Mouse (Mus musculus): ENCODE measurements around the gene Il2rb. TPM values are rescaled to one million over a fixed set of nuclear protein-coding genes. Genes with fewer than 3 reads are reported as not detected.

Gene Il2rb
- total RNA-seq, 2 experiments from 2014 or later = 0.07 TPM; not detected in 1

DNA sequence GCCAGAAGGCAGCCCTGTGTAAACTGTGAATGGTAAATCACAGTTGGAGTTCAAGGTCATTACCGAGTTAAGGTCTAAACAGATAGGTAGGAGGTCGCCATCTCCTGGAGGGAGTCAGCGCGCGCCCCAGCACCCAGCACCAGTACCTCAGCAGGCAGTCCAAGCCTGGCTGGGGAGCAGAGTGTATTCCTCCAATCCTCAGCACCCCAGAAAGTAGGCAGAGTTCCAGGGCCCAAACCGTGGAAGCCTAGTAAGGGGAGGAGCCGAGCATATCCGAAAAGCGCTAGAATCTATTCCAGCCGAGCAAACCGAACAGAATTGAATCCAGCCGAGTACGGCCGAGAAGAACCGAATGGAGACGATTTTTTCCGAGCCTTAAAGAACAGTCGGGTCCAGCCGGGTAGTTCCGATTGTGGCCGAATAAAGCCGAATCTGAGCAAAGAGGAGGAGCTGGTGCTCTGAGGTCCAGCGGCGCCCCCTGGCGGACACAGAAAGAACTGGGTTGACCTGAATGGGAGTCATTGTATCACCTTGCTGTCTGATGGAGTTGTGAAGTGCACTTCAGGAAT lies 36.9 kb upstream of the Il2rb start:
- peak; percentile 84 for TF ChIP-seq CTCF (IDR thresholded peaks at IDR 0.05)
- DNase-seq (ENCODE audit: extremely low spot score in 1 of 2, low spot score in 2 of 2) = peak; percentile 99 to 100
- Histone ChIP-seq H3K4me3 (peak overlapping the region; percentile 34), H3K27ac (peak overlapping the region; percentile 79)
- intact Hi-C loops (cut with DNase I) = loop anchor here (1.0 kb wide), 2 partner anchors 18 to 84 kb away; no protein-coding TSS in a partner anchor

GRCm38 (mm10) chr15:78531451-78531720 lies 36.3 kb upstream of the Il2rb start:
- H3K4me3 ChIP-seq = no peak overlapping the region
- peak overlapping the region; percentile 79 for H3K27ac ChIP-seq
- intact Hi-C loops (cut with DNase I) = no loop called here
- DNase-seq (ENCODE audit: extremely low spot score in 1 of 2, low spot score in 2 of 2) = no peak
- no peak for TF ChIP-seq CTCF (IDR thresholded peaks at IDR 0.05)

DNA sequence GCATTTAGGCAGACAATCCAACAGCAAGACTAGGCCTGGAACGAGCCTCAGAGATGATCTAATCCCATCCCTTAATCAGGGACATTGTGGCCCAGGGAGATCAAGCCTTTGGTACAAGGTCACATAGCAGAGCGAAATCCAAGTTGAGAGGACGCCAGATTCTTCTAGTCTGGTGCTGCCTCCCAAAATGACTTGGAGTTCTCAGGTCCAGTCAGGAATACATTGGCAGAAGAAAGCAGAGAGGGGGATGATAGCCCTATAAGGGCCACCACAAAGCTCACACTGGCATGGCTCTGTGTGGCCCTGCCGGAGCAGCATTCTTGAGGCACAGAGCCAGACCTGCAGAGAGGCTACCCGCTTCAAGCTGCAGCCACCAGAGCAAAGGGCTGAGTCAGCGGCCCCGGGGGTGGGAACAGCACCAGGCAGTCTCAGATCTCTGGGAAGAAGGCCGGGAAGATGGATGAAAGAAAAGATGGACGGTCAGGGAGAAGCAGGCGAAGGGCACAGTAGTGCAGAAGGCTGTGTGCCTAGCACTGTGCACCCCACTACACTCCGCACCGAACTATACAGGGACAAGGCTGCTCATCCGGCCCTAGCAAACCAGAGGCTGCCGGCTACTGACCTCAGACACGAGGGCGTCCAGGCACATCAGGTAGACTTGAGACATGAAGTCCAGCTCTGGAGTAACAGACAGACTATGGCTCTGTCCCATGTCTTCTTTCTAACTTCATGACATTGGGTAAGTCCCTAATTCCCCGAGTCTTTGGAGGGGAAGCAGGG lies 35.8 kb upstream of the Il2rb start, which contains the start of gene C1qtnf6:
Gene C1qtnf6 (minus strand): TSS at position 746 of the 780 bp plus-strand sequence.
- peak within 1 kb of the TSS; percentile 79 for H3K27ac ChIP-seq
- DNase-seq (ENCODE audit: extremely low spot score in 1 of 2, low spot score in 2 of 2) = no peak
- no peak for TF ChIP-seq CTCF (IDR thresholded peaks at IDR 0.05)
- H3K4me3 ChIP-seq = peak within 1 kb of the TSS; percentile 34
- intact Hi-C loops (cut with DNase I) = no loop called here

- H3K27ac ChIP-seq = peak overlapping the region; percentile 71
- H3K4me3 ChIP-seq = no peak overlapping the region
- DNase-seq (ENCODE audit: extremely low spot score in 1 of 2, low spot score in 2 of 2) = no peak
- intact Hi-C loops (cut with DNase I) = no loop called here
- TF ChIP-seq CTCF (IDR thresholded peaks at IDR 0.05) = no peak
Measured at GRCm38 (mm10) chr15:78530141-78530540, 35.1 kb upstream of the Il2rb start.

DNA sequence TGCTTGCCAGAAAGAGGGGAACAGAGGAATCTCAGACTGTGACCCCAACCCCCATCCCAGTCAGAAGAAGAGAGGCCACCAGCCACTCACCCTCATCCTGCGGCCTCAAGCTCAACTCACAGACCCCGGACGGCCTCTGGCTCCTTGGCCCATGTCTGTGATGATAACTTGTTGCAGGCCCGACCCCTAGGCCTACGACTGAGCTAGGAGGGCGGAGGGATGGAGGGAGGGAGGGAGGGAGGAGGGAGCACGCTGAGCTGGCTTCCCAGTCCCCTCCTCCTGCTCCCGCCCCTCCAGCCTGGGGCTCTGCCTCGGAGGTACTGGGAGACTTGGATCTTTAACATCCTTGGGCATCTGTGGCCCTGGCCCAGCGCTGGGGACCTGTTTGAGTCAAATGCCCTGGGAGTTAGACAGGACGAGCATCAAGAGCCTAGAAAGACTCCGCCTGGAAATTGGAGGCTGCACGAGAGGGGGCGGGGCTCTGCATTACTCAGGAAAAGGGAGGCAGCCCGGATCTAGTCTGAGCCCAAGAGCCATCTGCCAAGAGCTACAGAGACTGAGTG lies 34.4 kb upstream of the Il2rb start:
- TF ChIP-seq CTCF (IDR thresholded peaks at IDR 0.05) = no peak
- intact Hi-C loops (cut with DNase I) = no loop called here
- H3K4me3 ChIP-seq = peak overlapping the region; percentile 41
- peak overlapping the region; percentile 71 for H3K27ac ChIP-seq
- peak; percentile 65 to 68 for DNase-seq (ENCODE audit: extremely low spot score in 1 of 2, low spot score in 2 of 2)

DNA sequence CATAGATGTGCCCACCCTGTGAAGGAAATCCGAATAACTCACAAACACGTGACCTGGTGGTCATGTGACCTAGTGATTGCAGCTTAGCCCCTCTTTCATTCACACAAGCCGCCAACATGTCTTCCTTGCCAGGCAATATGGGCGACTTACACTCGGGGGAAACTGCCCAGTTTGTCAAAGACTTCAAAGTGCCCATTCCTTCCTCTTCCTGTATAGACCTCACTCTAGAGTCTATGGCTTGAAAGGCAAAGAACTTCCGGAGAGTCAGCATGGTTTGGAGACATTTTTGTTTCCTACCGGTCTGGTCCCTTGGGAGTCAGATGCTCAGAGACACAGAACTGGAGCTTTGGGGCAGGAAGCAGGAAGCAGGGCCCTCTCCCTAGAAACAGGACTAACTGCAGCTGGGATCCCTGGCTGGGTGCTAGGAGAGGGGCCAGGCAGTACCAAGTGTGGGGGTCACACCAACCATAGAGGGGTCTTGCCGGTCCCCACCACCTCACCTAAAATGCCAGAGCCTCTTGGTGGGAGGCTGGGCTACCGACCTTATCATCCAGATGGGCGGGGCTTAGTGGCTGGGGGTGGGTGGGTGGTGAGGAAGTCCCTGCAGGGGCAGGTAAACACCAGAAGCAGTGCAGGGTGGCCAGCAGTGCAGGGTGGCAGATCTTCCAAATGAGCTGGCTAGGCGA lies 33.8 kb upstream of the Il2rb start:
- no peak for TF ChIP-seq CTCF (IDR thresholded peaks at IDR 0.05)
- intact Hi-C loops (cut with DNase I) = no loop called here
- Histone ChIP-seq H3K4me3 (peak overlapping the region; percentile 41), H3K27ac (peak overlapping the region; percentile 71)
- DNase-seq (ENCODE audit: extremely low spot score in 1 of 2, low spot score in 2 of 2) = no peak

DNA sequence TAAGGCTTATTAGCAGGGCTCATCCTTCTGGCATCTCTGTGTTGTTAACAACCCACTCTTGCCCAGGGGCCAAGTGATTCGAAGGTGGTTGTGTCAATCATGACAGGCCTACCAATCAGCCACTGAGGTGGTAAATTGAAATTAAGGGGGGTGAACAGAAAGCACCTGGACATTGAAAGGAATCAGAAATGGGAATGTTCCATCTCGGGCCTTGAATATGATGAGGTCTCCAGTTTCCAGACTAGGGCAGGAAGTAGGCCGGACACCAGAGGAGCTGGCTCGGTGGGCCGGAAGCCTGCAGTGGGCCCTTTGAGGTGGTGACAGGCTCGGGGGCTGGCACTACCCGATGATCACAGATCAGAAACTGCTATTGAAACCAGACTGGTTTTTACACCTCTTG lies 32.9 kb upstream of the Il2rb start:
- DNase-seq (ENCODE audit: extremely low spot score in 1 of 2, low spot score in 2 of 2) = peak in 1 of 2 experiments; percentile 55
- Histone ChIP-seq H3K4me3 (no peak overlapping the region), H3K27ac (no peak overlapping the region)
- TF ChIP-seq CTCF (IDR thresholded peaks at IDR 0.05) = no peak
- intact Hi-C loops (cut with DNase I) = no loop called here

GRCm38 (mm10) chr15:78524163-78524562 lies 29.1 kb upstream of the Il2rb start:
- intact Hi-C loops (cut with DNase I) = no loop called here
- TF ChIP-seq CTCF (IDR thresholded peaks at IDR 0.05) = no peak
- no peak overlapping the region for H3K27ac ChIP-seq
- no peak for DNase-seq (ENCODE audit: extremely low spot score in 1 of 2, low spot score in 2 of 2)
- H3K4me3 ChIP-seq = no peak overlapping the region

GRCm38 (mm10) chr15:78521892-78522291 lies 26.8 kb upstream of the Il2rb start:
- no peak for DNase-seq (ENCODE audit: extremely low spot score in 1 of 2, low spot score in 2 of 2)
- intact Hi-C loops (cut with DNase I) = no loop called here
- H3K27ac ChIP-seq = no peak overlapping the region
- no peak overlapping the region for H3K4me3 ChIP-seq
- TF ChIP-seq CTCF (IDR thresholded peaks at IDR 0.05) = no peak

DNA sequence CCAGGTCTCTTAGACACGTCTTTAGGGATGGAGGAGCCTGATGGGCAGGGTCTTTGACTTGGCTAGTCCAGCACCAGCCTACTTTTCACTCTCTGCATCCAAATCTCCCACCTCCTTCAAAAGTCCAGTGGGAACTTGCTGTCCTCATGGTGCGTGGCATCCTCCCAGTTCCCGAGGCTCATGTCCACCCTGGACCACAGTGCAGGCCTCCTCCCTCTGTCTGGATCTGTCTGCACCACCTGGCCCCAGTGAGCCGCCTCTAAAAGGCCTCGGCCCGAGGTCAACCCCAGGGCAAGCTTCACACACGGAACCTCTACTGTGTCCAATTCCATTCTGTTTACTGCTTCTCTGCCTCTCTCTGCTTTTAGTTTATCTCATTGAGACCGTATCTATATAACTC lies 26.3 kb upstream of the Il2rb start:
- intact Hi-C loops (cut with DNase I) = no loop called here
- Histone ChIP-seq H3K4me3 (no peak overlapping the region), H3K27ac (no peak overlapping the region)
- no peak for DNase-seq (ENCODE audit: extremely low spot score in 1 of 2, low spot score in 2 of 2)
- TF ChIP-seq CTCF (IDR thresholded peaks at IDR 0.05) = no peak

DNA sequence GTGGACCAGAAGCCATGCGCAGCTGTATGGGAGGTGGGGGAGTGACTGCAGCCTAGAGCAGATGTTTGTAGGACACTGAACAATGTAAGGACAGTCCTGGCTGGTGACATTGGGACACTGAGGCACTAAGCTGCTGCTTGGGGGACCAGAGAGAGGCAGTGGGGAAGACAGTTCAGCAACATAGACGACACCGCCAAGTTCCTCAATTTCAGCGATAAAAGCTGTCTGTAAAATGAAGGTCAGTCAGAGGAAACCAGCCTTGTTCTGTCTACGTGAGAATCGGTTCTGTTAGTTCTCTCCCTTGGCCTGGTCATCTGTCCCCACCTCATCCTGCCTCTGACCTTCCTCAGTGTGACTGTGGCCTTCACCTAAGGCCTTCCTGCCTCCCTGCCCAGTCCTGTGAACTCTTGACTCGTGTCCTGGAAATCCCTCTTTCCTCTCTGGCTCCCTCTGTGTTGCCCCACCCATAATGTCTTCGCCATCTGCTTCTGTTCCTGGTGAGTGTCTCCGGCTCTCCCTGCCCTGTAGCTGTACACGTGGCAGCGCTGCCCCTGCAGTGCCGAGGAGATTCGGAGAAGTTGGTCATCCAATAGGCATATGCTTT lies 25.1 kb upstream of the Il2rb start:
- H3K27ac ChIP-seq = no peak overlapping the region
- intact Hi-C loops (cut with DNase I) = no loop called here
- DNase-seq (ENCODE audit: extremely low spot score in 1 of 2, low spot score in 2 of 2) = no peak
- TF ChIP-seq CTCF (IDR thresholded peaks at IDR 0.05) = no peak
- no peak overlapping the region for H3K4me3 ChIP-seq

- intact Hi-C loops (cut with DNase I) = no loop called here
- no peak for DNase-seq (ENCODE audit: extremely low spot score in 1 of 2, low spot score in 2 of 2)
- TF ChIP-seq CTCF (IDR thresholded peaks at IDR 0.05) = no peak
- no peak overlapping the region for H3K27ac ChIP-seq
- H3K4me3 ChIP-seq = no peak overlapping the region
Measured at GRCm38 (mm10) chr15:78518221-78518620, 23.1 kb upstream of the Il2rb start.

Measured in left cerebral cortex, adult 2 months (tissue).